Mouse (Mus musculus): ENCODE measurements around the gene Adamts4. TPM values are rescaled to one million over a fixed set of nuclear protein-coding genes. Genes with fewer than 3 reads are reported as not detected.

The Adamts4 gene
- total and polyA plus RNA-seq, 3 experiments: 0.04 to 0.25 (median 0.09) TPM

GRCm38 (mm10) chr1:171248386-171249226, 1.6 kb upstream of the Adamts4 start:
- peaks cover 11 to 18% of the 10 kb centered on the region in 2 experiments for H3K36me3 ChIP-seq (replicated peaks in 1 of 2; ENCODE audit: control insufficient read depth in 1 of 2, insufficient read depth in 1 of 2, low read length in 1 of 2)
- H3K4me3 ChIP-seq (replicated peaks in 1 of 3; ENCODE audit: low read depth in 2 of 3, low read length in 2 of 3, poor library complexity in 1 of 3): peak overlapping the region in 1 of 3 experiments; percentile 46
- dilution Hi-C loops (cut with MboI; ENCODE audit: extremely low pct_ligation_motif_present, extremely low pct_unique_long_range_greater_than_20kb, low sequenced_read_pairs) (no loop called here), in situ Hi-C loops (cut with MboI; ENCODE audit: low pct_ligation_motif_present, low pct_unique_long_range_greater_than_20kb, low sequenced_read_pairs) (no loop called here)
- H3K4me1 ChIP-seq (ENCODE audit: control insufficient read depth in 1 of 2, insufficient read depth in 2 of 2): peaks cover 17 to 51% of the 10 kb centered on the region in 2 experiments
- no peak overlapping the region for H3K4me2 ChIP-seq (ENCODE audit: insufficient read depth, low read depth, poor library complexity, severe bottlenecking)
- no peak for DNase-seq (ENCODE audit: extremely low read depth)
- TF ChIP-seq POLR2A (IDR thresholded peaks at IDR 0.05; ENCODE audit: low read depth, low read length) (no peak), ELF1 (IDR thresholded peaks at IDR 0.05; ENCODE audit: low read depth, low read length) (0 out of 2 replicates have a peak, but pooled peaks have one; percentile 8), KAT2A (IDR thresholded peaks at IDR 0.05; ENCODE audit: insufficient replicate concordance, low read length) (no peak), CHD1 (IDR thresholded peaks at IDR 0.05; ENCODE audit: low read depth, low read length) (no peak), HCFC1 (IDR thresholded peaks at IDR 0.05; ENCODE audit: low read depth, low read length) (peak; percentile 64), GABPA (IDR thresholded peaks at IDR 0.05; ENCODE audit: insufficient replicate concordance, low read depth, low read length) (no peak), MXI1 (IDR thresholded peaks at IDR 0.05; ENCODE audit: low read depth, low read length) (no peak), CTCF (conservative IDR thresholded peaks at IDR 0.05 in 1 of 2, IDR thresholded peaks at IDR 0.05 in 1 of 2; ENCODE audit: low read depth in 2 of 2, low read length in 2 of 2) (no peak), EP300 (IDR thresholded peaks at IDR 0.05; ENCODE audit: low read length) (no peak), MAX (IDR thresholded peaks at IDR 0.05; ENCODE audit: low read length) (no peak)
- H3K27me3 ChIP-seq (replicated peaks): peaks cover 11% of the 10 kb centered on the region
- H3K27ac ChIP-seq (ENCODE audit: insufficient read depth, low read depth): no peak overlapping the region; the same call in 1 of the 2 replicates
- H3K9ac ChIP-seq (ENCODE audit: insufficient read depth, low read depth): 0 out of 2 replicates have a peak overlapping the region, but pooled peaks have one; percentile 8
- peaks cover 20% of the 10 kb centered on the region for H3K79me2 ChIP-seq (replicated peaks; ENCODE audit: control insufficient read depth, extremely low read depth, insufficient read depth, poor library complexity, severe bottlenecking)
- H3K9me3 ChIP-seq (replicated peaks; ENCODE audit: low read length): no peaks in the 10 kb centered on the region

- no peak within 1 kb of the TSS for H3K4me3 ChIP-seq (replicated peaks in 1 of 3; ENCODE audit: low read depth in 2 of 3, low read length in 2 of 3, poor library complexity in 1 of 3)
- no peaks in the 10 kb centered on the region for H3K36me3 ChIP-seq (replicated peaks in 1 of 2; ENCODE audit: control insufficient read depth in 1 of 2, insufficient read depth in 1 of 2, low read length in 1 of 2)
- TF ChIP-seq ZNF384 (IDR thresholded peaks at IDR 0.05; ENCODE audit: low read depth, low read length) (no peak), MXI1 (IDR thresholded peaks at IDR 0.05; ENCODE audit: low read depth, low read length) (no peak), RAD21 (IDR thresholded peaks at IDR 0.05; ENCODE audit: low read depth, low read length) (no peak), TBP (conservative IDR thresholded peaks at IDR 0.05; ENCODE audit: low read depth, low read length) (no peak), RCOR1 (conservative IDR thresholded peaks at IDR 0.05; ENCODE audit: low read depth, low read length) (no peak), NELFE (IDR thresholded peaks at IDR 0.05; ENCODE audit: low read depth, low read length) (no peak), MEF2A (IDR thresholded peaks at IDR 0.05; ENCODE audit: borderline replicate concordance, low read depth, low read length) (no peak)
- H3K9ac ChIP-seq (ENCODE audit: insufficient read depth, low read depth): no peak within 1 kb of the TSS
- H3K9me3 ChIP-seq (replicated peaks; ENCODE audit: low read length): peaks cover 3% of the 10 kb centered on the region
- dilution Hi-C loops (cut with MboI; ENCODE audit: extremely low pct_ligation_motif_present, extremely low pct_unique_long_range_greater_than_20kb, low sequenced_read_pairs) (no loop called here), in situ Hi-C loops (cut with MboI; ENCODE audit: low pct_ligation_motif_present, low pct_unique_long_range_greater_than_20kb, low sequenced_read_pairs) (loop anchor here (5.0 kb wide), 1 partner anchor 34 kb away; no protein-coding TSS in a partner anchor)
- peaks cover 20% of the 10 kb centered on the region for H3K27me3 ChIP-seq (replicated peaks)
- H3K79me2 ChIP-seq (replicated peaks; ENCODE audit: control insufficient read depth, extremely low read depth, insufficient read depth, poor library complexity, severe bottlenecking): peaks cover 9% of the 10 kb centered on the region
- H3K4me1 ChIP-seq (ENCODE audit: control insufficient read depth in 1 of 2, insufficient read depth in 2 of 2): peaks cover 17 to 36% of the 10 kb centered on the region in 2 experiments
- H3K4me2 ChIP-seq (ENCODE audit: insufficient read depth, low read depth, poor library complexity, severe bottlenecking): peak within 1 kb of the TSS; percentile 21
- no peak within 1 kb of the TSS for H3K27ac ChIP-seq (ENCODE audit: insufficient read depth, low read depth)
- DNase-seq (ENCODE audit: extremely low read depth): no peak
Observed at GRCm38 (mm10) chr1:171250680-171251593, 716 bp downstream of the Adamts4 start, which contains the start of gene Ndufs2. Ndufs2 (minus strand) TSS chr1:171251388.
